Mouse (Mus musculus): ENCODE measurements around the gene Olfr640. TPM values are rescaled to one million over a fixed set of nuclear protein-coding genes. Genes with fewer than 3 reads are reported as not detected.

The Olfr640 gene
- not detected in 2 replicates for polyA plus RNA-seq (2015; fragmentation: Nextera tagmentation; extraction: Ambion mirVana)

- 74% methylated on average over 6 of the region's 6 CpGs for WGBS
- Histone ChIP-seq H3K27me3 (no peaks in the 10 kb centered on the region), H3K4me2 (no peak within 1 kb of the TSS), H3K4me3 (no peak within 1 kb of the TSS), H3K4me1 (no peaks in the 10 kb centered on the region), H3K36me3 (no peaks in the 10 kb centered on the region), H3K9me3 (no peaks in the 10 kb centered on the region), H3K9ac (no peak within 1 kb of the TSS), H3K27ac (no peak within 1 kb of the TSS)
- no peak for ATAC-seq (ENCODE audit: borderline replicate concordance, extremely low read depth, low FRiP score, low TSS enrichment)
Observed at GRCm38 (mm10) chr7:104025473-104025872, at the start of gene Olfr640. Gene Olfr640, minus strand, starts transcription at chr7:104025573.

- Histone ChIP-seq H3K4me1 (no peaks in the 10 kb centered on the region), H3K27ac (no peak within 1 kb of the TSS), H3K36me3 (no peaks in the 10 kb centered on the region), H3K9ac (no peak within 1 kb of the TSS), H3K27me3 (no peaks in the 10 kb centered on the region), H3K4me3 (no peak within 1 kb of the TSS), H3K9me3 (no peaks in the 10 kb centered on the region), H3K4me2 (no peak within 1 kb of the TSS)
- no peak for ATAC-seq (ENCODE audit: borderline replicate concordance, extremely low read depth, low FRiP score, low TSS enrichment)
- 60% methylated on average over 2 of the region's 2 CpGs for WGBS
Observed at GRCm38 (mm10) chr7:104071769-104072168, 46.4 kb upstream of the Olfr640 start, which contains the start of gene Olfr644. Gene Olfr644, minus strand, starts transcription at chr7:104071869.

GRCm38 (mm10) chr7:104061345-104061744 lies 36.0 kb upstream of the Olfr640 start, which contains the start of gene 4930516K23Rik:
Gene 4930516K23Rik, minus strand, starts transcription at chr7:104061445.
- ATAC-seq (ENCODE audit: borderline replicate concordance, extremely low read depth, low FRiP score, low TSS enrichment) = no peak
- H3K4me1 ChIP-seq = no peaks in the 10 kb centered on the region
- H3K9me3 ChIP-seq = no peaks in the 10 kb centered on the region
- H3K27ac ChIP-seq = no peak within 1 kb of the TSS
- H3K36me3 ChIP-seq = no peaks in the 10 kb centered on the region
- H3K4me3 ChIP-seq = no peak within 1 kb of the TSS
- 38% methylated on average over 2 of the region's 2 CpGs for WGBS
- H3K9ac ChIP-seq = no peak within 1 kb of the TSS
- H3K4me2 ChIP-seq = no peak within 1 kb of the TSS
- H3K27me3 ChIP-seq = no peaks in the 10 kb centered on the region

GRCm38 (mm10) chr7:104059215-104059614 lies 33.8 kb upstream of the Olfr640 start:
- Histone ChIP-seq H3K9me3 (no peaks in the 10 kb centered on the region), H3K9ac (no peak overlapping the region), H3K4me1 (no peaks in the 10 kb centered on the region), H3K27ac (no peak overlapping the region), H3K4me2 (no peak overlapping the region), H3K4me3 (no peak overlapping the region), H3K27me3 (no peaks in the 10 kb centered on the region), H3K36me3 (no peaks in the 10 kb centered on the region)
- 77% methylated on average over 1 of the region's 1 CpGs for WGBS
- no peak for ATAC-seq (ENCODE audit: borderline replicate concordance, extremely low read depth, low FRiP score, low TSS enrichment)

- WGBS = 66% methylated on average over 1 of the region's 1 CpGs
Observed at GRCm38 (mm10) chr7:104052566-104052965, 27.2 kb upstream of the Olfr640 start, which contains the start of gene Olfr642. Gene Olfr642, minus strand, starts transcription at chr7:104052666.

GRCm38 (mm10) chr7:104050745-104051144 lies 25.4 kb upstream of the Olfr640 start:
- WGBS = 89% methylated on average over 4 of the region's 4 CpGs
- Histone ChIP-seq H3K27ac (no peak overlapping the region), H3K4me1 (no peaks in the 10 kb centered on the region)

More at GRCm38 (mm10) chr7:104052566-104052965, 27.2 kb upstream of the Olfr640 start, which contains the start of gene Olfr642:
- no peak within 1 kb of the TSS for H3K9ac ChIP-seq
- ATAC-seq (ENCODE audit: borderline replicate concordance, extremely low read depth, low FRiP score, low TSS enrichment) = no peak
- no peak within 1 kb of the TSS for H3K4me2 ChIP-seq
- no peak within 1 kb of the TSS for H3K4me3 ChIP-seq
- no peaks in the 10 kb centered on the region for H3K4me1 ChIP-seq
- H3K9me3 ChIP-seq = no peaks in the 10 kb centered on the region
- no peak within 1 kb of the TSS for H3K27ac ChIP-seq
- no peaks in the 10 kb centered on the region for H3K36me3 ChIP-seq
- H3K27me3 ChIP-seq = no peaks in the 10 kb centered on the region

GRCm38 (mm10) chr7:104035145-104035544 lies 9.8 kb upstream of the Olfr640 start, which contains the start of gene Olfr641:
Gene Olfr641, plus strand, starts transcription at chr7:104035445.
- ATAC-seq (ENCODE audit: borderline replicate concordance, extremely low read depth, low FRiP score, low TSS enrichment) = no peak

More at GRCm38 (mm10) chr7:104050745-104051144, 25.4 kb upstream of the Olfr640 start:
- Histone ChIP-seq H3K9me3 (no peaks in the 10 kb centered on the region), H3K9ac (no peak overlapping the region), H3K27me3 (no peaks in the 10 kb centered on the region), H3K4me2 (no peak overlapping the region), H3K4me3 (no peak overlapping the region), H3K36me3 (no peaks in the 10 kb centered on the region)
- ATAC-seq (ENCODE audit: borderline replicate concordance, extremely low read depth, low FRiP score, low TSS enrichment) = no peak

GRCm38 (mm10) chr7:104026978-104027377 lies 1.6 kb upstream of the Olfr640 start:
- Histone ChIP-seq H3K27ac (no peak overlapping the region), H3K27me3 (no peaks in the 10 kb centered on the region), H3K4me1 (no peaks in the 10 kb centered on the region), H3K9me3 (no peaks in the 10 kb centered on the region), H3K36me3 (no peaks in the 10 kb centered on the region), H3K4me3 (no peak overlapping the region), H3K4me2 (no peak overlapping the region), H3K9ac (no peak overlapping the region)
- WGBS = 76% methylated on average over 3 of the region's 3 CpGs
- no peak for ATAC-seq (ENCODE audit: borderline replicate concordance, extremely low read depth, low FRiP score, low TSS enrichment)

More at GRCm38 (mm10) chr7:104035145-104035544, 9.8 kb upstream of the Olfr640 start, which contains the start of gene Olfr641:
- no peaks in the 10 kb centered on the region for H3K9me3 ChIP-seq
- 65% methylated on average over 1 of the region's 1 CpGs for WGBS
- H3K9ac ChIP-seq = no peak within 1 kb of the TSS
- no peaks in the 10 kb centered on the region for H3K27me3 ChIP-seq
- H3K27ac ChIP-seq = no peak within 1 kb of the TSS
- H3K4me2 ChIP-seq = no peak within 1 kb of the TSS
- no peaks in the 10 kb centered on the region for H3K4me1 ChIP-seq
- no peak within 1 kb of the TSS for H3K4me3 ChIP-seq
- no peaks in the 10 kb centered on the region for H3K36me3 ChIP-seq

GRCm38 (mm10) chr7:104021651-104022050 lies 3.7 kb downstream of the Olfr640 start:
- no peaks in the 10 kb centered on the region for H3K36me3 ChIP-seq
- no peak overlapping the region for H3K4me3 ChIP-seq
- 84% methylated on average over 6 of the region's 6 CpGs for WGBS
- no peaks in the 10 kb centered on the region for H3K27me3 ChIP-seq
- H3K4me1 ChIP-seq = no peaks in the 10 kb centered on the region
- no peak overlapping the region for H3K4me2 ChIP-seq
- no peaks in the 10 kb centered on the region for H3K9me3 ChIP-seq
- ATAC-seq (ENCODE audit: borderline replicate concordance, extremely low read depth, low FRiP score, low TSS enrichment) = no peak
- H3K27ac ChIP-seq = no peak overlapping the region
- H3K9ac ChIP-seq = no peak overlapping the region

- WGBS = 81% methylated on average over 1 of the region's 1 CpGs
- Histone ChIP-seq H3K9ac (no peak overlapping the region), H3K4me2 (no peak overlapping the region), H3K9me3 (no peaks in the 10 kb centered on the region), H3K27me3 (no peaks in the 10 kb centered on the region), H3K36me3 (no peaks in the 10 kb centered on the region), H3K27ac (no peak overlapping the region), H3K4me3 (no peak overlapping the region), H3K4me1 (no peaks in the 10 kb centered on the region)
- no peak for ATAC-seq (ENCODE audit: borderline replicate concordance, extremely low read depth, low FRiP score, low TSS enrichment)
Observed at GRCm38 (mm10) chr7:104018953-104019352, 6.4 kb downstream of the Olfr640 start.

GRCm38 (mm10) chr7:104017203-104017602 lies 8.2 kb downstream of the Olfr640 start, which contains the start of gene Olfr639:
Gene Olfr639, minus strand, starts transcription at chr7:104017303.
- Histone ChIP-seq H3K27me3 (no peaks in the 10 kb centered on the region), H3K4me2 (no peak within 1 kb of the TSS), H3K9me3 (no peaks in the 10 kb centered on the region), H3K4me1 (no peaks in the 10 kb centered on the region), H3K27ac (no peak within 1 kb of the TSS), H3K4me3 (no peak within 1 kb of the TSS), H3K36me3 (no peaks in the 10 kb centered on the region), H3K9ac (no peak within 1 kb of the TSS)
- ATAC-seq (ENCODE audit: borderline replicate concordance, extremely low read depth, low FRiP score, low TSS enrichment) = no peak

GRCm38 (mm10) chr7:103999124-103999523 lies 26.2 kb downstream of the Olfr640 start:
- ATAC-seq (ENCODE audit: borderline replicate concordance, extremely low read depth, low FRiP score, low TSS enrichment) = no peak
- no peak overlapping the region for H3K27ac ChIP-seq
- no peak overlapping the region for H3K4me3 ChIP-seq
- H3K27me3 ChIP-seq = no peaks in the 10 kb centered on the region
- no peaks in the 10 kb centered on the region for H3K9me3 ChIP-seq
- no peak overlapping the region for H3K4me2 ChIP-seq
- no peak overlapping the region for H3K9ac ChIP-seq
- H3K4me1 ChIP-seq = no peaks in the 10 kb centered on the region
- H3K36me3 ChIP-seq = no peaks in the 10 kb centered on the region

- Histone ChIP-seq H3K4me1 (no peaks in the 10 kb centered on the region), H3K9ac (no peak within 1 kb of the TSS), H3K4me2 (no peak within 1 kb of the TSS), H3K4me3 (no peak within 1 kb of the TSS), H3K27ac (no peak within 1 kb of the TSS), H3K36me3 (no peaks in the 10 kb centered on the region), H3K27me3 (no peaks in the 10 kb centered on the region), H3K9me3 (no peaks in the 10 kb centered on the region)
- no peak for ATAC-seq (ENCODE audit: borderline replicate concordance, extremely low read depth, low FRiP score, low TSS enrichment)
Observed at GRCm38 (mm10) chr7:103998446-103998845, 26.9 kb downstream of the Olfr640 start, which contains the start of gene Olfr638. Gene Olfr638, plus strand, starts transcription at chr7:103998746.
